Mouse (Mus musculus) midbrain, postnatal 0 days (tissue): ENCODE measurements around the gene Plekhm2. TPM values are rescaled to one million over a fixed set of nuclear protein-coding genes. Genes with fewer than 3 reads are reported as not detected.

ENCODE experiments used
- ATAC-seq: fragments of 200-750 bp; cut with Nextera tagmentation; 2 replicates; pipeline ENCODE4 v1.8.0; 2017; ENCODE audit warnings: moderate number of reproducible peaks, mild to moderate bottlenecking, moderate TSS enrichment, moderate library complexity; ENCODE audit not compliant: low FRiP score
- DNase-seq: peaks from one replicate; pipeline ENCODE4 v3.0.0-alpha.2; 2015; ENCODE audit warnings: low spot score
- H3K27ac ChIP-seq: fragments of 300-500 bp; sonication (generic); 2 replicates; pipeline ENCODE4 v1.5.1; 2014; ENCODE audit warnings: low read depth, mild to moderate bottlenecking, low read length, mixed read lengths
- H3K27me3 ChIP-seq: fragments of 300-500 bp; sonication (generic); 2 replicates; pipeline ENCODE4 v1.6.1; 2014; ENCODE audit warnings: low read length, control low read depth, mixed read lengths; ENCODE audit not compliant: insufficient read depth
- H3K36me3 ChIP-seq: fragments of 300-500 bp; sonication (generic); 2 replicates; pipeline ENCODE4 v1.6.1; 2014; ENCODE audit warnings: low read length, control low read depth, mixed read lengths; ENCODE audit not compliant: insufficient read depth
- H3K4me1 ChIP-seq: fragments of 300-500 bp; sonication (generic); 2 replicates; pipeline ENCODE4 v1.6.1; 2014; ENCODE audit warnings: mild to moderate bottlenecking, control low read depth, antibody characterized with exemption, low read length, mixed read lengths; ENCODE audit not compliant: insufficient read depth
- H3K4me2 ChIP-seq: fragments of 300-500 bp; sonication (generic); 2 replicates; pipeline ENCODE4 v1.6.1; 2014; ENCODE audit warnings: low read depth, mild to moderate bottlenecking, low read length, mixed read lengths; ENCODE audit not compliant: poor library complexity, severe bottlenecking
- H3K4me3 ChIP-seq: fragments of 300-500 bp; sonication (generic); 2 replicates; pipeline ENCODE4 v1.5.1; 2014; ENCODE audit warnings: low read depth, mild to moderate bottlenecking, low read length, moderate library complexity
- H3K9ac ChIP-seq: fragments of 300-500 bp; sonication (generic); replicated peaks from 2 replicates; pipeline ENCODE4 v1.6.1; 2014; ENCODE audit warnings: mild to moderate bottlenecking, low read length, moderate library complexity, mixed read lengths; ENCODE audit not compliant: poor library complexity, severe bottlenecking
- H3K9me3 ChIP-seq: fragments of 300-500 bp; sonication (generic); 2 replicates; pipeline ENCODE4 v1.6.1; 2016; ENCODE audit warnings: low read length, control low read depth
- CTCF ChIP-seq: IDR thresholded peaks from 2 replicates; pipeline ENCODE4 v1.5.1; 2016; ENCODE audit warnings: antibody characterized with exemption, mild to moderate bottlenecking
- WGBS: fragments of 180-500 bp; shearing (Covaris S2); extraction: QIAGEN DNeasy Blood & Tissue Kit; methylation state at CpG from one replicate; pipeline ENCODE4 v1.1.7; 2014; 5-methylcytosine and 5-hydroxymethylcytosine counted together
- polyA plus RNA-seq: library from polyadenylated mRNA; unstranded; fragments of >200 nt; fragmentation: Nextera tagmentation; extraction: Ambion mirVana; gene quantifications from 2 replicates; pipeline ENCODE4 v1.2.1, GENCODE M21; 2015
- total RNA-seq: library from RNA; depleted of rRNA; stranded (reverse); fragments of >200 nt; gene quantifications from 2 replicates; pipeline ENCODE4 v1.2.3, GENCODE M21; 2014

Gene Plekhm2
- total and polyA plus RNA-seq, 2 experiments from 2014 or later: 6.9 to 40.0 TPM

GRCm38 (mm10) chr4:141704625-141705024, 39.9 kb upstream of the Plekhm2 start:
- no peaks in the 10 kb centered on the region for H3K27me3 ChIP-seq
- ATAC-seq (no peak), DNase-seq (no peak)
- no peak for TF ChIP-seq CTCF
- H3K9me3 ChIP-seq: no peaks in the 10 kb centered on the region
- no peak overlapping the region for H3K4me2 ChIP-seq
- peaks cover 70% of the 10 kb centered on the region for H3K36me3 ChIP-seq
- H3K9ac ChIP-seq: no peak overlapping the region
- WGBS: 87% methylated on average over 2 of the region's 2 CpGs
- H3K27ac ChIP-seq: no peak overlapping the region
- no peak overlapping the region for H3K4me3 ChIP-seq
- H3K4me1 ChIP-seq: no peaks in the 10 kb centered on the region

- ATAC-seq (no peak), DNase-seq (no peak)
- H3K27me3 ChIP-seq: no peaks in the 10 kb centered on the region
- no peak overlapping the region for H3K4me3 ChIP-seq
- H3K9me3 ChIP-seq: no peaks in the 10 kb centered on the region
- no peak overlapping the region for H3K27ac ChIP-seq
- H3K4me2 ChIP-seq: no peak overlapping the region
- TF ChIP-seq CTCF: no peak
- H3K4me1 ChIP-seq: no peaks in the 10 kb centered on the region
- 98% methylated on average over 8 of the region's 8 CpGs for WGBS
- no peak overlapping the region for H3K9ac ChIP-seq
- H3K36me3 ChIP-seq: peaks cover 49% of the 10 kb centered on the region
Measured at GRCm38 (mm10) chr4:141694719-141695118, 30.0 kb upstream of the Plekhm2 start.

DNA sequence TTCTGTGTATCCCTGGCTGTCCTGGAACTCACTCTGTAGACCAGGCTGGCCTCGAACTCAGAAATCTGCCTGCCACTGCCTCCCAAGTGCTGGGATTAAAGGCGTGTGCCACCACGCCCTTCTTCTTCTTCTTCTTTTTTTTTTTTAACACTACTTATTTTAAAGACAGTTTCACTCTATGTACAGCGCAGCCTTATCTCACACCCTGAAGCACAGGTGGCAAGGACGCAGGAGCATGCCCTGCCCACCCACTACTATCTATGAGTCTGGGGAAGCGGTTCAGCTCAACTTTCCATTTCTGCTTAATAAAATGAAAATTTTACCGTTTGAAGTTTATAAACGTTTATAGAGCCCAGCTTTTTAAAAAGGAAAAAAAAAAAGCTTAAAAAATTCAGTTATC, 23.8 kb upstream of the Plekhm2 start:
- Histone ChIP-seq H3K9me3 (no peaks in the 10 kb centered on the region), H3K36me3 (peaks cover 37% of the 10 kb centered on the region), H3K27me3 (no peaks in the 10 kb centered on the region), H3K9ac (no peak overlapping the region), H3K4me1 (no peaks in the 10 kb centered on the region), H3K27ac (no peak overlapping the region), H3K4me3 (no peak overlapping the region), H3K4me2 (no peak overlapping the region)
- 92% methylated on average over 8 of the region's 8 CpGs for WGBS
- no peak for TF ChIP-seq CTCF
- ATAC-seq (no peak), DNase-seq (no peak)

DNA sequence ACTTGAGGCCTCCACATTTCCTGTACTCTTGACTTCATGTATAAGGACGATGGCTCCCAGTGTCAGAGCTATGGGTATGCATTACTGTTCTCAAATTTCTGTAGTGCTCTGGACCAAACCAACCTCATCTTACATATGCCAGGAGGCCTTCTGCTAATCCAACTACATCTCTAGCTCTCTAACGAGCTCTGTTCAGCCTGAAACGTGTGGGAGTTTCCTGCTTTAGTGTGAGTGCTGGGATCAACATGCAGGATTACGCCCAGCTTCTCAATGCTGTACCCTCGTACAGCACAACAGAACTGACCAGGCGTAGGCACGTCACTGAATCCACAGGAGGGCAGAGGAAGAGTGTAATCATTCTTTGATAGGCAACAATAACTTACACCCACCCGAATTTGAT, 21.8 kb upstream of the Plekhm2 start:
- H3K36me3 ChIP-seq: peaks cover 30% of the 10 kb centered on the region
- ATAC-seq (no peak), DNase-seq (no peak)
- 0 out of 2 replicates have a peak, but pooled peaks cover 2% of the 10 kb centered on the region for H3K4me1 ChIP-seq
- H3K4me3 ChIP-seq: no peak overlapping the region
- no peak overlapping the region for H3K9ac ChIP-seq
- H3K4me2 ChIP-seq: no peak overlapping the region
- 82% methylated on average over 8 of the region's 8 CpGs for WGBS
- no peaks in the 10 kb centered on the region for H3K9me3 ChIP-seq
- no peak overlapping the region for H3K27ac ChIP-seq
- TF ChIP-seq CTCF: no peak
- H3K27me3 ChIP-seq: no peaks in the 10 kb centered on the region

- 0 out of 2 replicates have a peak, but pooled peaks cover 2% of the 10 kb centered on the region for H3K4me1 ChIP-seq
- no peak overlapping the region for H3K4me3 ChIP-seq
- no peak for DNase-seq
- TF ChIP-seq CTCF: no peak
- no peak for ATAC-seq
- H3K9me3 ChIP-seq: no peaks in the 10 kb centered on the region
- H3K9ac ChIP-seq: no peak overlapping the region
- H3K36me3 ChIP-seq: peaks cover 25% of the 10 kb centered on the region
- no peak overlapping the region for H3K4me2 ChIP-seq
- no peak overlapping the region for H3K27ac ChIP-seq
- H3K27me3 ChIP-seq: no peaks in the 10 kb centered on the region
- WGBS: 91% methylated on average over 3 of the region's 3 CpGs
Measured at GRCm38 (mm10) chr4:141686093-141686492, 21.4 kb upstream of the Plekhm2 start.

GRCm38 (mm10) chr4:141685499-141685898, 20.8 kb upstream of the Plekhm2 start, which contains the start of gene Rsc1a1:
Gene Rsc1a1 (minus strand): TSS chr4:141685599.
- 92% methylated on average over 6 of the region's 6 CpGs for WGBS
- Histone ChIP-seq H3K27ac (no peak within 1 kb of the TSS), H3K4me1 (0 out of 2 replicates have a peak, but pooled peaks cover 2% of the 10 kb centered on the region), H3K9ac (no peak within 1 kb of the TSS), H3K9me3 (no peaks in the 10 kb centered on the region), H3K4me2 (no peak within 1 kb of the TSS), H3K4me3 (no peak within 1 kb of the TSS), H3K36me3 (peaks cover 25% of the 10 kb centered on the region), H3K27me3 (no peaks in the 10 kb centered on the region)
- ATAC-seq (no peak), DNase-seq (no peak)
- TF ChIP-seq CTCF: no peak
